Mouse (Mus musculus) stomach, postnatal 0 days (tissue): ENCODE measurements at regions not wholly inside any gene's neighbourhood (a gene's known extent, or its start where the extent isn't known, plus 50 kb on each side); places are given as distances from the start of the nearest gene placed in this dataset.

Source experiments
- ATAC-seq: fragments of 200-750 bp; cut with Nextera tagmentation; 2 replicates; pipeline ENCODE4 v1.8.0; 2017; ENCODE audit not compliant: low FRiP score, low TSS enrichment
- DNase-seq: peaks from one replicate; pipeline ENCODE4 v3.0.0-alpha.2; 2016; ENCODE audit warnings: low spot score
- H3K27ac ChIP-seq: fragments of 300-500 bp; sonication (generic); replicated peaks from 2 replicates; pipeline ENCODE4 v1.5.1; 2014; ENCODE audit warnings: mild to moderate bottlenecking, control low read depth
- H3K27me3 ChIP-seq: fragments of 300-500 bp; sonication (generic); 2 replicates; pipeline ENCODE4 v1.6.1; 2014; ENCODE audit warnings: low read length; ENCODE audit not compliant: control insufficient read depth, insufficient read depth
- H3K36me3 ChIP-seq: fragments of 300-500 bp; sonication (generic); 2 replicates; pipeline ENCODE4 v1.6.1; 2014; ENCODE audit warnings: low read length, mixed read lengths; ENCODE audit not compliant: control insufficient read depth, insufficient read depth
- H3K4me1 ChIP-seq: fragments of 300-500 bp; sonication (generic); replicated peaks from 2 replicates; pipeline ENCODE4 v1.6.1; 2014; ENCODE audit warnings: antibody characterized with exemption; ENCODE audit not compliant: control insufficient read depth, insufficient read depth
- H3K4me2 ChIP-seq: fragments of 300-500 bp; sonication (generic); replicated peaks from 2 replicates; pipeline ENCODE4 v1.6.1; 2014; ENCODE audit warnings: low read depth, mild to moderate bottlenecking, control low read depth, moderate library complexity
- H3K4me3 ChIP-seq: fragments of 300-500 bp; sonication (generic); 2 replicates; pipeline ENCODE4 v1.5.1; 2014; ENCODE audit warnings: low read depth, low read length, control low read depth
- H3K9ac ChIP-seq: fragments of 300-500 bp; sonication (generic); 2 replicates; pipeline ENCODE4 v1.6.1; 2014; ENCODE audit warnings: mild to moderate bottlenecking, low read length, control low read depth, mixed read lengths
- H3K9me3 ChIP-seq: fragments of 300-500 bp; sonication (generic); 2 replicates; pipeline ENCODE4 v1.6.1; 2016; ENCODE audit warnings: low read length; ENCODE audit not compliant: control insufficient read depth
- CTCF ChIP-seq: IDR thresholded peaks from 2 replicates; pipeline ENCODE4 v1.5.1; 2016; ENCODE audit warnings: antibody characterized with exemption, low read depth, mild to moderate bottlenecking, moderate library complexity
- EP300 ChIP-seq: optimal IDR thresholded peaks from 2 replicates; pipeline ENCODE3; 2016; ENCODE audit warnings: antibody characterized with exemption
- WGBS: fragments of 180-500 bp; shearing (Covaris S2); extraction: QIAGEN DNeasy Blood & Tissue Kit; methylation state at CpG from one replicate; pipeline ENCODE4 v1.1.7; 2014; 5-methylcytosine and 5-hydroxymethylcytosine counted together

DNA sequence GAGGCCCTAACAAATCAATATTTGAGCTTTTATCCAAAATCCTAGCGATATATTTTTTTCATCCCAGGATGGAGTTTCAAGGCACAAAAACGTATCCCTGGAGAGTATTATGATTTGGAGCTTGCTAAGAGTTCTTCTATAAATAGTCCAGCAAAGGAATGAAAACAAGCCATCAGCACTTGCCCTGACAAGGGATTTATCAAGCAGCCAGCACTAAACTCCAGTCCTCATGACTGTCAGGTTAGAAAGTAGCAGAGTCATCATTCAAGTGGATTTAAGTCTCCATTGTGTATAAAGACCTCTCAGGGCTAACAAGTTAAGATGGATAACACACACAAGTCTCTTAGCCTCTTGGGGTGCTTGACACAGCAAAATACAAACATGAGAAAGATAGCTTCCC lies 148.6 kb upstream of the Ust start:
- ATAC-seq = no peak
- no peaks in the 10 kb centered on the region for H3K27me3 ChIP-seq
- no peak overlapping the region for H3K4me2 ChIP-seq
- no peaks in the 10 kb centered on the region for H3K36me3 ChIP-seq
- H3K27ac ChIP-seq = no peak overlapping the region
- TF ChIP-seq CTCF (no peak), EP300 (no peak)
- no peaks in the 10 kb centered on the region for H3K4me1 ChIP-seq
- no peaks in the 10 kb centered on the region for H3K9me3 ChIP-seq
- no peak overlapping the region for H3K9ac ChIP-seq
- no peak overlapping the region for H3K4me3 ChIP-seq
- no peak for DNase-seq
- 29% methylated on average over 2 of the region's 2 CpGs for WGBS

- H3K4me2 ChIP-seq = no peak overlapping the region
- ATAC-seq (no peak), DNase-seq (no peak)
- 59% methylated on average over 3 of the region's 3 CpGs for WGBS
- H3K36me3 ChIP-seq = no peaks in the 10 kb centered on the region
- H3K27ac ChIP-seq = no peak overlapping the region
- H3K4me3 ChIP-seq = no peak overlapping the region
- H3K9ac ChIP-seq = no peak overlapping the region
- TF ChIP-seq EP300 = no peak
- TF ChIP-seq CTCF = no peak
- 0 out of 2 replicates have a peak, but pooled peaks cover 3% of the 10 kb centered on the region for H3K4me1 ChIP-seq
- H3K27me3 ChIP-seq = no peaks in the 10 kb centered on the region
- H3K9me3 ChIP-seq = no peaks in the 10 kb centered on the region
Observed at GRCm38 (mm10) chr10:8658934-8659294, 140.3 kb upstream of the Ust start.

GRCm38 (mm10) chr10:8658024-8658933 lies 139.7 kb upstream of the Ust start:
- ATAC-seq (peak; percentile 40; the same call in 1 of the 2 replicates), DNase-seq (no peak)
- WGBS = 65% methylated on average over 6 of the region's 6 CpGs
- Histone ChIP-seq H3K4me3 (no peak overlapping the region), H3K4me1 (0 out of 2 replicates have a peak, but pooled peaks cover 3% of the 10 kb centered on the region), H3K36me3 (no peaks in the 10 kb centered on the region), H3K27ac (no peak overlapping the region), H3K9ac (no peak overlapping the region), H3K27me3 (no peaks in the 10 kb centered on the region), H3K4me2 (no peak overlapping the region), H3K9me3 (no peaks in the 10 kb centered on the region)
- TF ChIP-seq EP300 (no peak), CTCF (no peak)

GRCm38 (mm10) chr10:8657176-8658023 lies 138.8 kb upstream of the Ust start:
- H3K9me3 ChIP-seq = no peaks in the 10 kb centered on the region
- no peak overlapping the region for H3K4me3 ChIP-seq
- TF ChIP-seq EP300 (no peak), CTCF (no peak)
- H3K27me3 ChIP-seq = no peaks in the 10 kb centered on the region
- H3K36me3 ChIP-seq = no peaks in the 10 kb centered on the region
- WGBS = 69% methylated on average over 2 of the region's 2 CpGs
- H3K9ac ChIP-seq = no peak overlapping the region
- H3K27ac ChIP-seq = no peak overlapping the region
- no peak overlapping the region for H3K4me2 ChIP-seq
- H3K4me1 ChIP-seq = 0 out of 2 replicates have a peak, but pooled peaks cover 3% of the 10 kb centered on the region
- ATAC-seq (no peak), DNase-seq (no peak)

DNA sequence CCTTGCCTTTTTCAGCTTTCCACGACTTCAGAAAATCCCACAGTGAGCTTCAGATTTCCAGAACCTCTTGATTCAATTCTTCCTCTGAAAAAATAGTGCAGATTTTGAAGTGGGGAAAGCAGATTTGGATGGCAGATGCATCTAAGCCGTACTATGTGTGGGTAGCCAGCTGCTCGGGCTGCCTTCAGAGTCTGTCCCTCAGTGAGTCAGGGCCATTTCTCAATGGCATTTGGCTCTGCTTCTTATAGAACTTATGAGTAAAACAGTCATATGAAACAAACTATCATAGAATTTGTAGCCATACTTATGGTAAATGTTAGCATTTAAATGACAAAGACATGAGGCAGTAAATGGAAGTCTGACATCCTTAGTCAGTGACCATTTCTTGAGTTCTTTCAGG lies 135.0 kb upstream of the Ust start:
- H3K4me2 ChIP-seq = no peak overlapping the region
- H3K4me3 ChIP-seq = no peak overlapping the region
- H3K36me3 ChIP-seq = no peaks in the 10 kb centered on the region
- H3K9ac ChIP-seq = no peak overlapping the region
- DNase-seq (no peak), ATAC-seq (no peak)
- H3K4me1 ChIP-seq = 0 out of 2 replicates have a peak, but pooled peaks cover 3% of the 10 kb centered on the region
- TF ChIP-seq CTCF = no peak
- TF ChIP-seq EP300 = no peak
- H3K9me3 ChIP-seq = no peaks in the 10 kb centered on the region
- 87% methylated on average over 3 of the region's 3 CpGs for WGBS
- no peaks in the 10 kb centered on the region for H3K27me3 ChIP-seq
- no peak overlapping the region for H3K27ac ChIP-seq
